Mouse (Mus musculus) small intestine, adult 2 months (tissue): ENCODE measurements around the gene Brip1. TPM values are rescaled to one million over a fixed set of nuclear protein-coding genes. Genes with fewer than 3 reads are reported as not detected.
"Not testable (repeated sequence)": the region's sequence is repeated elsewhere in the genome, so short reads cannot be mapped to it uniquely, and the experiment has no call there.

Experiments used
- H3K27ac ChIP-seq: fragments of 200-500 bp; 2 replicates; pipeline ENCODE4 v1.5.1; 2012; ENCODE audit warnings: low read depth, low read length, control low read depth, inconsistent platforms; ENCODE audit not compliant: insufficient read depth
- H3K27me3 ChIP-seq: fragments of 200-500 bp; 2 replicates; pipeline ENCODE4 v1.6.1; 2012; ENCODE audit warnings: mild to moderate bottlenecking, moderate library complexity, low read length, inconsistent platforms; ENCODE audit not compliant: control insufficient read depth, insufficient read depth
- H3K36me3 ChIP-seq: fragments of 200-500 bp; 2 replicates; pipeline ENCODE4 v1.6.1; 2012; ENCODE audit warnings: mild to moderate bottlenecking, low read length, control low read depth, inconsistent platforms; ENCODE audit not compliant: control insufficient read depth, insufficient read depth
- H3K4me1 ChIP-seq: fragments of 200-500 bp; 2 replicates; pipeline ENCODE4 v1.6.1; 2012; ENCODE audit warnings: low read length, inconsistent platforms, mixed read lengths; ENCODE audit not compliant: control insufficient read depth, insufficient read depth, insufficient read length
- H3K4me3 ChIP-seq: fragments of 200-500 bp; 2 replicates; pipeline ENCODE4 v1.5.1; 2012; ENCODE audit warnings: low read depth, mild to moderate bottlenecking, control low read depth, inconsistent platforms, low read length, moderate library complexity
- CTCF ChIP-seq: fragments of 200-500 bp; IDR thresholded peaks from 2 replicates; pipeline ENCODE4 v1.5.1; 2012; ENCODE audit warnings: low read depth, mild to moderate bottlenecking, control low read depth, inconsistent platforms, low read length, moderate library complexity, mixed read lengths; ENCODE audit not compliant: insufficient replicate concordance, insufficient read length; ENCODE audit errors: extremely low read depth
- POLR2A ChIP-seq: fragments of 200-500 bp; IDR thresholded peaks from 2 replicates; pipeline ENCODE4 v1.6.1; 2012; ENCODE audit warnings: low read depth, mild to moderate bottlenecking, control low read depth, inconsistent platforms, low read length, moderate library complexity
- WGBS: fragments of 180-500 bp; shearing (Covaris S2); methylation state at CpG from one replicate; pipeline ENCODE4 v1.1.7; 2018; 5-methylcytosine and 5-hydroxymethylcytosine counted together
- polyA plus RNA-seq: library from polyadenylated mRNA; depleted of rRNA; stranded (reverse); fragments of >200 nt; gene quantifications from 2 replicates; pipeline ENCODE4 v1.2.3, GENCODE M21; 2012

Gene Brip1
- polyA plus RNA-seq, 1 experiment, result 0.33 TPM

GRCm38 (mm10) chr11:86205876-86206275, 4.9 kb upstream of the Brip1 start:
- Histone ChIP-seq H3K4me1 (peaks cover 3% of the 10 kb centered on the region; the same call in 1 of the 2 replicates), H3K27ac (no peak overlapping the region), H3K36me3 (peaks cover 33% of the 10 kb centered on the region), H3K27me3 (no peaks in the 10 kb centered on the region), H3K4me3 (no peak overlapping the region)
- TF ChIP-seq POLR2A (no peak), CTCF (no peak)
- 47% methylated on average over 4 of the region's 4 CpGs for WGBS

- peaks cover 33% of the 10 kb centered on the region for H3K36me3 ChIP-seq
- peaks cover 3% of the 10 kb centered on the region; the same call in 1 of the 2 replicates for H3K4me1 ChIP-seq
Measured at GRCm38 (mm10) chr11:86205031-86205430, 4.0 kb upstream of the Brip1 start.

GRCm38 (mm10) chr11:86201901-86202675, 1.1 kb upstream of the Brip1 start:
- WGBS, result 7% methylated on average over 16 of the region's 16 CpGs
- no peak for TF ChIP-seq POLR2A
- no peak for TF ChIP-seq CTCF
- Histone ChIP-seq H3K27ac (peak overlapping the region; percentile 95), H3K4me3 (peak overlapping the region; percentile 98), H3K4me1 (peaks cover 3% of the 10 kb centered on the region; the same call in 1 of the 2 replicates), H3K27me3 (no peaks in the 10 kb centered on the region), H3K36me3 (peaks cover 23% of the 10 kb centered on the region)

More at GRCm38 (mm10) chr11:86205031-86205430, 4.0 kb upstream of the Brip1 start:
- WGBS, result 97% methylated on average over 5 of the region's 5 CpGs
- Histone ChIP-seq H3K4me3 (no peak overlapping the region), H3K27me3 (no peaks in the 10 kb centered on the region), H3K27ac (no peak overlapping the region)
- TF ChIP-seq POLR2A (no peak), CTCF (no peak)

- under 1% methylated on average over 21 of the region's 21 CpGs for WGBS
- Histone ChIP-seq H3K27ac (peak overlapping the region; percentile 97), H3K4me3 (peak overlapping the region; percentile 93), H3K4me1 (peaks cover 5% of the 10 kb centered on the region; the same call in 1 of the 2 replicates), H3K36me3 (peaks cover 11% of the 10 kb centered on the region), H3K27me3 (no peaks in the 10 kb centered on the region)
- TF ChIP-seq POLR2A (no peak; the same call in 1 of the 2 replicates), CTCF (no peak)
Measured at GRCm38 (mm10) chr11:86200460-86201021, 452 bp downstream of the Brip1 start.

- H3K36me3 ChIP-seq, result peaks cover 9% of the 10 kb centered on the region
- TF ChIP-seq POLR2A (no peak), CTCF (no peak)
- H3K27me3 ChIP-seq, result no peaks in the 10 kb centered on the region
- no peak overlapping the region for H3K4me3 ChIP-seq
- H3K27ac ChIP-seq, result no peak overlapping the region
- WGBS, result 50% methylated on average over 4 of the region's 4 CpGs
- peaks cover 5% of the 10 kb centered on the region; the same call in 1 of the 2 replicates for H3K4me1 ChIP-seq
Measured at GRCm38 (mm10) chr11:86199733-86200132, 1.3 kb downstream of the Brip1 start.

GRCm38 (mm10) chr11:86185224-86185623, 15.8 kb downstream of the Brip1 start:
- not testable (repeated sequence) for H3K27ac ChIP-seq, H3K36me3 ChIP-seq, H3K4me3 ChIP-seq, H3K4me1 ChIP-seq, H3K27me3 ChIP-seq
- 78% methylated on average over 7 of the region's 7 CpGs for WGBS

GRCm38 (mm10) chr11:86175833-86176232, 25.2 kb downstream of the Brip1 start:
- WGBS, result 42% methylated on average over 3 of the region's 3 CpGs
- H3K27ac ChIP-seq, result no peak overlapping the region
- peaks cover 5% of the 10 kb centered on the region; the same call in 1 of the 2 replicates for H3K4me1 ChIP-seq
- H3K36me3 ChIP-seq, result no peaks in the 10 kb centered on the region
- H3K27me3 ChIP-seq, result no peaks in the 10 kb centered on the region
- H3K4me3 ChIP-seq, result no peak overlapping the region
- TF ChIP-seq CTCF (no peak), POLR2A (no peak)

- no peaks in the 10 kb centered on the region for H3K27me3 ChIP-seq
- H3K36me3 ChIP-seq, result no peaks in the 10 kb centered on the region
- no peak overlapping the region for H3K27ac ChIP-seq
- H3K4me1 ChIP-seq, result peaks cover 5% of the 10 kb centered on the region; the same call in 1 of the 2 replicates
- no peak overlapping the region for H3K4me3 ChIP-seq
- TF ChIP-seq POLR2A (no peak), CTCF (peak; percentile 63; the same call in 1 of the 2 replicates)
- WGBS, result 75% methylated on average over 2 of the region's 2 CpGs
Measured at GRCm38 (mm10) chr11:86174173-86174572, 26.8 kb downstream of the Brip1 start.
